In genomic region chr10:56920711-56921672, GRCm38 (mm10) we compare ENCODE assay signal across 8 mouse cellular contexts.
DNase-seq lines count a peak whose midpoint lies in the region; ATAC-seq lines count a peak whose summit lies in the region.

No protein-coding gene starts in this region.

- no peak overlapping the region for H3K9ac ChIP-seq in midbrain, embryonic 13.5 days (replicated peaks)
- H3K9ac ChIP-seq in heart, embryonic 15.5 days = 0 out of 2 replicates have a peak overlapping the region, but pooled peaks have one; percentile 3
- no peak overlapping the region for H3K9ac ChIP-seq in neural tube, embryonic 12.5 days

- H3K4me1 ChIP-seq in midbrain, embryonic 10.5 days = peaks cover 11% of the 10 kb centered on the region
- peaks cover 5% of the 10 kb centered on the region; the same call in 1 of the 2 replicates for H3K4me1 ChIP-seq in midbrain, embryonic 13.5 days (replicated peaks)
- peaks cover 28% of the 10 kb centered on the region for H3K4me1 ChIP-seq in embryonic facial prominence, embryonic 10.5 days
- H3K4me1 ChIP-seq in heart, embryonic 15.5 days (replicated peaks) = peaks cover 12% of the 10 kb centered on the region
- H3K4me1 ChIP-seq in neural tube, embryonic 12.5 days = peaks cover 7% of the 10 kb centered on the region; the same call in 1 of the 2 replicates

- no peaks in the 10 kb centered on the region for H3K9me3 ChIP-seq in midbrain, embryonic 10.5 days (replicated peaks)
- H3K9me3 ChIP-seq in midbrain, embryonic 13.5 days = no peaks in the 10 kb centered on the region
- no peaks in the 10 kb centered on the region for H3K9me3 ChIP-seq in embryonic facial prominence, embryonic 10.5 days
- no peaks in the 10 kb centered on the region for H3K9me3 ChIP-seq in heart, embryonic 15.5 days (replicated peaks)
- H3K9me3 ChIP-seq in neural tube, embryonic 12.5 days = no peaks in the 10 kb centered on the region

- H3K27me3 ChIP-seq in midbrain, embryonic 10.5 days (ENCODE audit: low read depth, poor library complexity, severe bottlenecking) = no peaks in the 10 kb centered on the region
- H3K27me3 ChIP-seq in midbrain, embryonic 13.5 days = no peaks in the 10 kb centered on the region
- no peaks in the 10 kb centered on the region for H3K27me3 ChIP-seq in embryonic facial prominence, embryonic 10.5 days (replicated peaks; ENCODE audit: low read depth, poor library complexity, severe bottlenecking)
- no peaks in the 10 kb centered on the region for H3K27me3 ChIP-seq in heart, embryonic 15.5 days
- no peaks in the 10 kb centered on the region for H3K27me3 ChIP-seq in neural tube, embryonic 12.5 days (replicated peaks)

- H3K27ac ChIP-seq in midbrain, embryonic 10.5 days (replicated peaks) = peak overlapping the region; percentile 28; the same call in 1 of the 2 replicates
- H3K27ac ChIP-seq in midbrain, embryonic 13.5 days = no peak overlapping the region
- H3K27ac ChIP-seq in embryonic facial prominence, embryonic 10.5 days (replicated peaks) = peak overlapping the region; percentile 82
- peak overlapping the region; percentile 4 for H3K27ac ChIP-seq in heart, embryonic 15.5 days
- no peak overlapping the region for H3K27ac ChIP-seq in neural tube, embryonic 12.5 days

- H3K4me2 ChIP-seq in midbrain, embryonic 13.5 days (replicated peaks) = no peak overlapping the region
- peak overlapping the region; percentile 50 for H3K4me2 ChIP-seq in heart, embryonic 15.5 days
- 0 out of 2 replicates have a peak overlapping the region, but pooled peaks have one; percentile 24 for H3K4me2 ChIP-seq in neural tube, embryonic 12.5 days (replicated peaks)

- WGBS in midbrain, embryonic 10.5 days = 54% methylated on average over 20 of the region's 20 CpGs
- 53% methylated on average over 20 of the region's 20 CpGs for WGBS in midbrain, embryonic 13.5 days
- WGBS in embryonic facial prominence, embryonic 10.5 days = 19% methylated on average over 20 of the region's 20 CpGs
- 37% methylated on average over 20 of the region's 20 CpGs for WGBS in heart, embryonic 15.5 days
- WGBS in neural tube, embryonic 12.5 days = 43% methylated on average over 20 of the region's 20 CpGs

- no peak for ATAC-seq in midbrain, embryonic 13.5 days
- ATAC-seq in heart, embryonic 15.5 days (replicated peaks; ENCODE audit: insufficient number of reproducible peaks, insufficient read depth, low FRiP score, low read depth) = no peak; the same call in 1 of the 2 replicates
- ATAC-seq in neural tube, embryonic 12.5 days (ENCODE audit: low FRiP score, low read depth) = no peak

- no peak overlapping the region for H3K4me3 ChIP-seq in midbrain, embryonic 10.5 days
- H3K4me3 ChIP-seq in midbrain, embryonic 13.5 days (replicated peaks) = no peak overlapping the region
- peak overlapping the region; percentile 26 for H3K4me3 ChIP-seq in embryonic facial prominence, embryonic 10.5 days
- H3K4me3 ChIP-seq in heart, embryonic 15.5 days = peak overlapping the region; percentile 13; the same call in 1 of the 2 replicates
- H3K4me3 ChIP-seq in neural tube, embryonic 12.5 days = no peak overlapping the region

- peak; percentile 62 for DNase-seq in midbrain, embryonic 10.5 days (ENCODE audit: low spot score)
- peak; percentile 91 for DNase-seq in embryonic facial prominence, embryonic 10.5 days (ENCODE audit: low spot score)
- peak; percentile 71 for DNase-seq in kidney, postnatal 10 days
- no peak for DNase-seq in thymus, postnatal 0 days (ENCODE audit: low spot score)
- DNase-seq in spleen, postnatal 14 days (ENCODE audit: low spot score in 2 of 2) = no peak

- no peaks in the 10 kb centered on the region for H3K36me3 ChIP-seq in midbrain, embryonic 10.5 days
- no peaks in the 10 kb centered on the region for H3K36me3 ChIP-seq in midbrain, embryonic 13.5 days
- no peaks in the 10 kb centered on the region for H3K36me3 ChIP-seq in embryonic facial prominence, embryonic 10.5 days (replicated peaks)
- H3K36me3 ChIP-seq in heart, embryonic 15.5 days = no peaks in the 10 kb centered on the region
- H3K36me3 ChIP-seq in neural tube, embryonic 12.5 days = no peaks in the 10 kb centered on the region

Comparison
In these comparisons a context has a peak if more than half of its experiments do, and no peak if none do; other contexts are left out.
1. H3K27ac ChIP-seq: peak in midbrain, embryonic 10.5 days (single experiment), embryonic facial prominence, embryonic 10.5 days (single experiment) and heart, embryonic 15.5 days (single experiment); none in midbrain, embryonic 13.5 days (single experiment) and neural tube, embryonic 12.5 days (single experiment).
2. DNase-seq: peak in midbrain, embryonic 10.5 days (single experiment), embryonic facial prominence, embryonic 10.5 days (single experiment) and kidney, postnatal 10 days (single experiment); none in thymus, postnatal 0 days (single experiment) and spleen, postnatal 14 days (0 of 2).
3. H3K4me3 ChIP-seq: peak in embryonic facial prominence, embryonic 10.5 days (single experiment) and heart, embryonic 15.5 days (single experiment); none in midbrain, embryonic 10.5 days (single experiment), midbrain, embryonic 13.5 days (single experiment) and neural tube, embryonic 12.5 days (single experiment).